Mouse (Mus musculus): ENCODE measurements around the gene Rtl5.
"Not testable (repeated sequence)": the region's sequence is repeated elsewhere in the genome, so short reads cannot be mapped to it uniquely, and the experiment has no call there.

Gene Rtl5

GRCm38 (mm10) chrX:102070591-102071471 is at the start of gene Rtl5:
TSS of gene Rtl5 (minus strand) at chrX:102071304.
- peak; percentile 85 for DNase-seq

- DNase-seq = peak; percentile 97
Measured at GRCm38 (mm10) chrX:102119042-102119864, 48.1 kb upstream of the Rtl5 start, which contains the start of gene Pin4. TSS of gene Pin4 (plus strand) at chrX:102119447.

DNA sequence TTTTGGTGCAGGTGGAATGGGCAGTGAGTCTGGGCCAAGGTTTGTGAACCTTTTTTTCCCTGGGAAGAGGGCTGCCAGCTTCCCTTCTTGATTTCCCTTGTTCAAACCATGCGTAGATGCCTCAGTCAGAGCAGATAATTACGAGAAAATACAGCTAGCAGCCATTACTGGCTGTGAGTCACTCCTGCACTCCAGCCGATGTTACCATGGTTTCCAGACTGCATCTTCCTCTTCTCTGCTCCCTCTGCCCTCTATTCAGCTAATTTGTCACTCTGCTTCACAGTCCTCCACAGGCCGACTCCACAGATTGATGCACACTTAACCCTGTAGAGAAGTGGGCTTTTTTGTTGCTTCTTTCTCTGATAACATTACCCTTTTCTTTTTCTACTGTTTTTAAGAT is 44.6 kb upstream of the Rtl5 start:
- DNase-seq = no peak

- not testable (repeated sequence) for DNase-seq
Measured at GRCm38 (mm10) chrX:102109349-102109748, 38.2 kb upstream of the Rtl5 start.

DNA sequence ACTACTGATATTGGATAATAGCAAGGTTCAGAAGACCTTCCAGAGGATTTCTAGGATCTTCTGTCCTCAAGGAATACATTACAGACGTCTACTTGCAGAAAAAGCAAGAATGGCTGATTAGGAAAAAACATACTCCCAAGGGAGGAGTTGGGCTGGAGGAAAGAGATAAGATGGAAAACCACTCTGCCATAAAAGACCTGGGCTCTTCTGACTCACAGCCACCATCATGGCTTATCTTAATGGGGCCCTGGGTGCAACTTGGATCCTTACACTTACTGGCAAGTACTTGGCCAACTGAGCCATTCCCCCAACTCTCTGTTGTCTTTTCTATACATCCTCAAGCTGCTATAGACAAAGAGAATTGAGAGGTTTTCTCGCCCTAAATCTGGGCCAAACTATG is 32.7 kb upstream of the Rtl5 start:
- DNase-seq = not testable (repeated sequence)

DNA sequence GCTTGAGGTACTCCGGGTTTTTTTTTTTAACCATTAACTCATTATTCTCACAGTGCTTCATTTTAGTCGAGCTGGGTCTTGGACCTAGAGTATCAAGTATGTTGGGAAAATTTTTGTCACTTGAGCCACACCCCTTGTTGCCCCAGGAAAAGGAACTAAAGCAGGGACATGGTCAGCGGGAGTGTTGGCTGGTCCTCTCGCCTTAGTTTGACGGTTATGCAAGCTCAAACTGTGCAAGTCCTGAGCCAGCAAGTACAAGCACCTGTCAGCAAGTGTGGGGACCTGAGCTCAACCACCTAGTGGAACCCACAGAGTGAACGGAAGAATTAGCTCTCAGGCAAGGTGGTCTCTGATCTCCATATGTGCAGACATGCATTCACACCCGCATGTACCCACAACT is 30.8 kb upstream of the Rtl5 start:
- DNase-seq = peak; percentile 9

DNA sequence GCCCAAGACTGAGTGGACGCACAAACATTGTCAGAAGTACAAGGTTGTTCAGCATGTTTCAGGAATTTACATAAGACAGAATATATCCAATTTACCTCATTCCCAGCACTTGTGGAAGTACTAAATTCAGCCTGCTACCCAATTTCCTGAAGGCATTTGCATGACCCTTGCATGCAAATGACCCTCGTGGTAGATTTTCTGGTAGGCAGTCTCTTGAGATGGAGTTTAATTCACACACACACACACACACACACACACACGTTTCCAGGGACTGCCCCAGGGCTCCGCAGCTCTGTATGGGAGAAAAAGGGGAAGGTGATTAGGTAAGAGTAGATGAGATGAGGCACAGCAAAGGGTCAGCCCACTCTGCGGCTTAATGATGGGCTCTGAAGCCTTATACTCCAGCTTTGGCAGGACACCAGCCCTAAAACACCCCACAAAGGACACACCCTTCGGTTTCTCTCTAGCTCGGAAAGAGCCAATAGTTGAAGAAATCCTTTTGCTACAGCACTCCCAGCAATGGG is 23.3 kb upstream of the Rtl5 start:
- DNase-seq = no peak

- peak; percentile 11 for DNase-seq
Measured at GRCm38 (mm10) chrX:102090605-102091004, 19.5 kb upstream of the Rtl5 start.

DNA sequence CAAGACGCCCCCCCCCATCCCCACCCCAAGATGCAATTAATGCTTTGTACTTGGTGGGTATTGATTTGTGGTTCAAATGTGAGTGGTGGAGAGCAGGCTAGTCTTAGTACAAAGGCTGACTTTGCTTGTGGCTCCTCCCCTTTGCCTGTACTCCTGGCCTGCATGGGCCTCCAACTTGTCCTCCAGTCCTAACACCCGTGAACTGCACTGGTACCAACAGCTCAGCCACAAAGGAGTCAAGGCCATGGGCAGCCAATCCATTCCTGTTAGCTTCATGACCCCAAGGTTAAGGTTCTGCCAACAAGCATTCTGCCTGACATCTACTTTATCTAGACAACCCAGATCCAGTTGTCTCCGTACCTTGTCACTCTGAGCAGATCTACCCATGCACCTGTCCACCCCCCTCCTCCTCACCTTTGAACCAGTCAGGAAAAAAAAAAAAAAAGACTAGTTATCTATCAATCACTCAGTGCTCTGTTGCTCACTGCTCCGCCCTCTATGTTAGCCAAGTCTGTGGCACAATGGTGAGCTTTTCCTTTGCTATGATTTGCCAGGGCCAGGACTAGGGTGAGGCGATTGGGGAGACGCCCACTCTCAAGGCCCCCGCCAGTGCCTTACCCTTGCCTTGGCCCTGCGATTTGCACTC is 14.8 kb upstream of the Rtl5 start:
- no peak for DNase-seq

DNA sequence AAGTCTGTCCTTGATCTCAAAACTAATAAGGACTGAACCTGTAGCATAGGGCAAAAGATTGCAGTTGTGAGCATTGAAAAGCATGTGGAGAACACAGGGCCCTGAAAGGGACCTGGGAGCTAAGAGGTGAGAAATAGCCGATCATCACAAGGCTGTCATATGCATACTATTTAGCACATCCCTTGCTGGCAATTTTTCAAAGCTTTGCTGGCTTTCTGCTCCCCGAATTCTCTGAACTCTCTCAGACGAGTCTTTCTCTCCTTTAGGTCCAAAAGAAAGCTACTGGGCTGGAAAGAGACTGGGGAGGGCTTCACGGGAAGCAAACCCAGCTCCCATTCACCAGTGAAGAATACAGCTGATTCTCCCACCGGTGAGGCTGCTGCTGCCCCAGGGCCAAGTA is 11.2 kb upstream of the Rtl5 start:
- DNase-seq = no peak

- no peak for DNase-seq
Measured at GRCm38 (mm10) chrX:102081573-102082279, 10.6 kb upstream of the Rtl5 start.

DNA sequence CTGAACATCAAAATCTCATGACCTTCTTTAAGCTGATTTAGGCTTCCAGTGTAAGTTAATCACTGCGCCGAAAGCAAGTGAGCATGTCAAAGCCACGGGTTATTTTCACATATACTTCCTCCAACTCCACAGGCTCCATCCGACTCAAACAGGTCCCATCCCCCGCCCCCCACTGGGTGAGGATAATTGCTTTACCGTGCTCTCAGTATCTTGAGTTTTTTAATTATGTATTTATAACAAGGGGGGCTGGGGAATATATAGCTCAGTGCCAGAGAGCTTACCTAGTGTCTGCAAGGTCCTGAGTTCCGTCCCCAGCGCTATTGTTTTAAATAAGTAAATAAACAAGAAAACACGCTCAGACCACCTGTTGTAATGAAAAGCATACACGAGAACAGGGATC is 10.0 kb upstream of the Rtl5 start:
- no peak for DNase-seq

GRCm38 (mm10) chrX:102076886-102077765 is 6.0 kb upstream of the Rtl5 start:
- DNase-seq = no peak

GRCm38 (mm10) chrX:102075158-102075557 is 4.1 kb upstream of the Rtl5 start:
- DNase-seq = no peak

DNA sequence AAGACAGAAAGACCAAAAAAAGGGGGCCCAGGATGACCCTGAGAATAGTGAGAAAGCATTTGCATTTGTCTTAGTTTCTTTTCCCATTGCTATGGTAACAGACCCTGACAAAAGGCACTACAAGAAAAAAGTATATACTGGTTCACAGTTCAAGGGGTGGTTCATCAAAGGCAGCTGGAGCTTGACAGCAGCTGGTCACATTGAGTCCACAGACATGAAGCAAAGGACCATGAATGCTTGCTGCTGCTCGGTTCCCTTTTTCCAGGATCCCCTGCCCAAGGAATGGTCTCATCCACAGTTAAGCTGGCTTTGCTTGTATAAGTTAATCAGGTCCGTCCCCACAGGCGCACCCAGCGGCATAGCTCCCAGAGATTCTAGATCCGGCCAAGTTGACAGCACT is 3.3 kb upstream of the Rtl5 start:
- no peak for DNase-seq

DNA sequence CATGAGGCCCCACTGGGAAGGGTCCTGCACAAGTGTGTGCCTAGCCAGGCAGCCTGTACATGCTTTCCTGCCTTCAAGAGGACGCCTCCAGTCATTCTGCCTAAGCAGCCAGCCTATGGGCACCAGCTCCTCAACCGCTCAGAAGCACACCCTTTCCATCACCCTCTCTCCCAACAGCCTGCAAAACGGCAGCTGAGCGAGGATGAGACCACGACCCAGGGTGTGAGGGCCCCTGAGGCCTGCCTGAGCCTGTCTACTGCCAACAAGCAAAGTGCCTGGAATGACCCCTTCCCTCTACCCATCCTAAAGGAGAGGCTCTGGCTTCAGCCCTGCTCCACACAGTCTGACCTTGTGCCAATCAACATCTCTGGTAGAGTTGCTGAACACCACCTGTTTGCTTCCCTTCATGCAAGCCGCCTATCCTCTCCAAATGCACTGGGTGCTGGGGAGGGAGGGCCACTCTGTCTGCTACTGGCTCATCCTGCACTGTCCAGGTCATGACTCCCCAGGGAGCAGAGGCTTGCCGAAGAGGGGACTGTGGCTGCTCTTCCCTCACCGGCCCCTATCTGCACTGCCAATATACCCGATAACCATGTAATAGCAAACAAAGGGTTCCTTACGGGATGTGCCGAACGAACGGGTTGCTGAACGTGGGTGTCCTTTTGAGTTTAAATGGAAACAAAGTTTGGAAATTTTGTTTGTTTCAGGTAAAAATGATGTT is 2.7 kb upstream of the Rtl5 start:
- DNase-seq = no peak

DNA sequence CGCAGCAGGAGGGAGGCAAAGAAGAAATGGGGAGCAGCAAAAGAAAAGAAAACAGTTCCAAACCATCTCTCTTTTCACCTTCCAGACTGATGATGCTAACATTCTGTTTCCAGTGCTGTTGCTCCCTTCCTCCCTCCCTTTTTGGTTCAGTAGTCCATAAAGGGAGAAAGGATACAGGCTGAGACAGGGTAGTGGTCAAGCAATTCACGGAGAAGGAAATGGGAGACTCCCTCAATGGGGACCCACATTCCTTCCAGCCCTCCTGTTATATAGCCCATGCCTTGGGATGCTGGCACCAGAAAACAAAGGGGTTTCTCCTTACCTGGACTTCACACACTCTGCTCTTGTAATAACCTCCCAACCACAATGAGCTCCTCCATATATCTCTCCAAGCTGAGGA is 413 bp upstream of the Rtl5 start:
- no peak for DNase-seq

GRCm38 (mm10) chrX:102068811-102069540 is 2.1 kb downstream of the Rtl5 start:
- DNase-seq = no peak

GRCm38 (mm10) chrX:102067118-102067517 is 4.0 kb downstream of the Rtl5 start:
- no peak for DNase-seq

DNA sequence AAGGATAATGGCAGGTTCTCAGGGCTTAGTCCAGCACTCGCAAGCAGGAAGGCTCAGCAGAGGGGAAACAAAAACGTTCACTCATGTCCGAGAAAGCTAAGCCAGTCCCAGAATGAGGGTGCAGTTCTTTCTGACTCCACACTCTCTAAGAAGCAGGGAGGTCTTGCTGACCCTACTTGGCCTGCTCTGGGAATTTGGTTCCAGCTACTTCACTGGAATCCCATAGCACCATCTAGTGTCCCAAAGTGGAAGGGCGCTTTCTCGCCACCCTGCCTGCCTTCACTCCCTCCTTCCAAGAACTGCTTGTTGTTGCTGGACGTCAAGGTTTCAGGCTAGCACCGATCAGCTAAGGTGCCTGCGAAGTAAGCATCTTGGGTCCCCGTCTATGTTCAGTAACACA is 5.0 kb downstream of the Rtl5 start:
- peak; percentile 80 for DNase-seq

Measured in lung, postnatal 36 days (tissue).